Mouse (Mus musculus) liver, adult 2 months (tissue): Measurements from ENCODE around the gene Gm10300.

Experiments used
- CTCF ChIP-seq: fragments of 200-500 bp; IDR thresholded peaks from 2 replicates; pipeline ENCODE4 v1.5.1; 2011; ENCODE audit warnings: low read depth, low read length, control low read depth
- POLR2A ChIP-seq: fragments of 200-500 bp; IDR thresholded peaks from 2 replicates; pipeline ENCODE4 v1.6.1; 2011; ENCODE audit warnings: low read length, control low read depth; ENCODE audit not compliant: insufficient read depth; ENCODE audit errors: extremely low read depth

DNA sequence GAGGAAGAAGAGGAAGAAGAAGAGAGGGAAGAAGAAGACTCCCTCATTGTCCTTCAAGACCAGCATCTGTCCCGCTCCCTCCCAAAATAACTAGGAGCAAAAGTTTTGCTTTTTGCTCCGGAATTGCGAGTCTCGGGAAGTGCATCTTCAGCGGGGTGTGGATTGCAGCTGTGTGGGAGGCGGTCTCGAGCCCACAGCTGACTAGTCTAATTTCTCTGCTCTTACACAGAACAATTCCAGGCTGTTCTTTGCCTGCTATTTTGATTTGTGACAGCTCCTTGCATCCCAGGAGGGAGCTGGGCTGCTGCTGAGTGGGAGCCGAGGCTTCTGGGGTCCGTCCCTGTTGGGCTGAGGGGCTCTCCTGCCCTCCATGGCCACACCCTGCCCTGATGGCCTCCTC is 45.1 kb downstream of the Gm10300 start:
- TF ChIP-seq POLR2A (no peak), CTCF (no peak)
